Mouse (Mus musculus): ENCODE data around the gene Carm1. TPM values are rescaled to one million over a fixed set of nuclear protein-coding genes. Genes with fewer than 3 reads are reported as not detected.
A peak's percentile ranks its signal among the peaks of the same experiment; 100 is the strongest.
"Not testable (repeated sequence)": the region's sequence is repeated elsewhere in the genome, so short reads cannot be mapped to it uniquely, and the experiment has no call there.

The Carm1 gene
- polyA plus RNA-seq, 1 experiment from 2014 or later = 15.5 TPM

GRCm38 (mm10) chr9:21513466-21513865, 33.2 kb upstream of the Carm1 start:
- DNase-seq (no peak), ATAC-seq (ENCODE audit: low read depth) (no peak)
- 97% methylated on average over 4 of the region's 4 CpGs for WGBS (ENCODE audit: insufficient replicate concordance)
- H3K36me3 ChIP-seq = peaks cover 6% of the 10 kb centered on the region
- no peak overlapping the region for H3K9ac ChIP-seq
- H3K27me3 ChIP-seq = no peaks in the 10 kb centered on the region
- no peaks in the 10 kb centered on the region; the same call in 1 of the 2 replicates for H3K9me3 ChIP-seq (replicated peaks)
- peaks cover 36% of the 10 kb centered on the region for H3K4me1 ChIP-seq (replicated peaks)
- no peak overlapping the region for H3K27ac ChIP-seq
- no peak overlapping the region for H3K4me2 ChIP-seq
- H3K4me3 ChIP-seq (replicated peaks) = no peak overlapping the region

GRCm38 (mm10) chr9:21517947-21518495, 28.7 kb upstream of the Carm1 start:
- Histone ChIP-seq H3K27me3 (no peaks in the 10 kb centered on the region), H3K4me2 (no peak overlapping the region), H3K36me3 (no peaks in the 10 kb centered on the region), H3K4me1 (replicated peaks) (peaks cover 6% of the 10 kb centered on the region), H3K4me3 (replicated peaks) (no peak overlapping the region), H3K9ac (no peak overlapping the region), H3K27ac (no peak overlapping the region), H3K9me3 (replicated peaks) (no peaks in the 10 kb centered on the region; the same call in 1 of the 2 replicates)
- ATAC-seq (ENCODE audit: low read depth) (no peak), DNase-seq (no peak)
- WGBS (ENCODE audit: insufficient replicate concordance) = 65% methylated on average over 6 of the region's 6 CpGs

- H3K4me2 ChIP-seq; H3K9ac ChIP-seq; H3K9me3 ChIP-seq (replicated peaks); H3K27me3 ChIP-seq; ATAC-seq (ENCODE audit: low read depth); H3K27ac ChIP-seq; H3K4me1 ChIP-seq (replicated peaks); H3K4me3 ChIP-seq (replicated peaks); DNase-seq; H3K36me3 ChIP-seq: not testable (repeated sequence)
- 71% methylated on average over 6 of the region's 6 CpGs for WGBS (ENCODE audit: insufficient replicate concordance)
These were observed 28.0 kb upstream of the Carm1 start for GRCm38 (mm10) chr9:21518690-21519089.

GRCm38 (mm10) chr9:21525142-21525936, 21.4 kb upstream of the Carm1 start:
- Histone ChIP-seq H3K4me3 (replicated peaks) (no peak overlapping the region), H3K4me1 (replicated peaks) (peaks cover 18% of the 10 kb centered on the region), H3K27me3 (no peaks in the 10 kb centered on the region), H3K36me3 (no peaks in the 10 kb centered on the region), H3K9me3 (replicated peaks) (no peaks in the 10 kb centered on the region), H3K27ac (peak overlapping the region; percentile 37), H3K9ac (no peak overlapping the region), H3K4me2 (no peak overlapping the region)
- no peak for ATAC-seq (ENCODE audit: low read depth)
- WGBS (ENCODE audit: insufficient replicate concordance) = 33% methylated on average over 7 of the region's 7 CpGs
- no peak for DNase-seq

GRCm38 (mm10) chr9:21525937-21526633, 20.6 kb upstream of the Carm1 start, which contains the start of gene AB124611:
Gene AB124611 (plus strand): TSS chr9:21526176.
- Histone ChIP-seq H3K27ac (peak within 1 kb of the TSS; percentile 37), H3K4me1 (replicated peaks) (peaks cover 18% of the 10 kb centered on the region), H3K27me3 (no peaks in the 10 kb centered on the region), H3K36me3 (no peaks in the 10 kb centered on the region), H3K4me3 (replicated peaks) (peak within 1 kb of the TSS; percentile 6), H3K9me3 (replicated peaks) (no peaks in the 10 kb centered on the region), H3K4me2 (0 out of 2 replicates have a peak within 1 kb of the TSS, but pooled peaks have one; percentile 5), H3K9ac (no peak within 1 kb of the TSS)
- ATAC-seq (ENCODE audit: low read depth) (peak; percentile 24; the same call in 1 of the 2 replicates), DNase-seq (no peak)
- WGBS (ENCODE audit: insufficient replicate concordance) = 42% methylated on average over 14 of the region's 14 CpGs

- H3K9ac ChIP-seq = no peak overlapping the region
- DNase-seq (no peak), ATAC-seq (ENCODE audit: low read depth) (no peak)
- 0 out of 2 replicates have a peak overlapping the region, but pooled peaks have one; percentile 5 for H3K4me2 ChIP-seq
- H3K27ac ChIP-seq = 0 out of 2 replicates have a peak overlapping the region, but pooled peaks have one; percentile 16
- WGBS (ENCODE audit: insufficient replicate concordance) = 38% methylated on average over 3 of the region's 3 CpGs
- no peaks in the 10 kb centered on the region for H3K9me3 ChIP-seq (replicated peaks)
- no peaks in the 10 kb centered on the region for H3K27me3 ChIP-seq
- H3K4me1 ChIP-seq (replicated peaks) = peaks cover 18% of the 10 kb centered on the region
- H3K4me3 ChIP-seq (replicated peaks) = peak overlapping the region; percentile 6; the same call in 1 of the 2 replicates
- no peaks in the 10 kb centered on the region for H3K36me3 ChIP-seq
These were observed 20.1 kb upstream of the Carm1 start for GRCm38 (mm10) chr9:21526634-21526944.

GRCm38 (mm10) chr9:21527100-21527801, 19.4 kb upstream of the Carm1 start:
- H3K27ac ChIP-seq = no peak overlapping the region
- H3K4me2 ChIP-seq = 0 out of 2 replicates have a peak overlapping the region, but pooled peaks have one; percentile 12
- H3K27me3 ChIP-seq = no peaks in the 10 kb centered on the region
- H3K36me3 ChIP-seq = no peaks in the 10 kb centered on the region
- peaks cover 18% of the 10 kb centered on the region for H3K4me1 ChIP-seq (replicated peaks)
- 65% methylated on average over 2 of the region's 2 CpGs for WGBS (ENCODE audit: insufficient replicate concordance)
- ATAC-seq (ENCODE audit: low read depth) = no peak
- no peak overlapping the region for H3K9ac ChIP-seq
- no peaks in the 10 kb centered on the region for H3K9me3 ChIP-seq (replicated peaks)
- no peak overlapping the region for H3K4me3 ChIP-seq (replicated peaks)
- DNase-seq = no peak

GRCm38 (mm10) chr9:21527917-21528324, 18.8 kb upstream of the Carm1 start:
- Histone ChIP-seq H3K4me3 (replicated peaks) (no peak overlapping the region), H3K27ac (no peak overlapping the region), H3K4me2 (0 out of 2 replicates have a peak overlapping the region, but pooled peaks have one; percentile 12), H3K9ac (no peak overlapping the region), H3K27me3 (no peaks in the 10 kb centered on the region), H3K9me3 (replicated peaks) (no peaks in the 10 kb centered on the region), H3K36me3 (no peaks in the 10 kb centered on the region), H3K4me1 (replicated peaks) (peaks cover 18% of the 10 kb centered on the region)
- WGBS (ENCODE audit: insufficient replicate concordance) = 26% methylated on average over 1 of the region's 1 CpGs
- no peak for DNase-seq
- ATAC-seq (ENCODE audit: low read depth) = peak; percentile 26; the same call in 1 of the 2 replicates

- DNase-seq = no peak
- H3K9ac ChIP-seq = no peak overlapping the region
- no peaks in the 10 kb centered on the region for H3K9me3 ChIP-seq (replicated peaks)
- ATAC-seq (ENCODE audit: low read depth) = no peak
- WGBS (ENCODE audit: insufficient replicate concordance) = 67% methylated on average over 14 of the region's 14 CpGs
- no peak overlapping the region for H3K4me2 ChIP-seq
- H3K36me3 ChIP-seq = no peaks in the 10 kb centered on the region
- H3K4me1 ChIP-seq (replicated peaks) = peaks cover 25% of the 10 kb centered on the region
- H3K27me3 ChIP-seq = no peaks in the 10 kb centered on the region
- no peak overlapping the region for H3K27ac ChIP-seq
- H3K4me3 ChIP-seq (replicated peaks) = no peak overlapping the region
These were observed 10.2 kb upstream of the Carm1 start for GRCm38 (mm10) chr9:21536501-21536900.

GRCm38 (mm10) chr9:21537009-21537408, 9.7 kb upstream of the Carm1 start:
- no peak for ATAC-seq (ENCODE audit: low read depth)
- H3K4me2 ChIP-seq = no peak overlapping the region
- H3K27me3 ChIP-seq = no peaks in the 10 kb centered on the region
- H3K27ac ChIP-seq = no peak overlapping the region
- no peaks in the 10 kb centered on the region for H3K36me3 ChIP-seq
- no peak overlapping the region for H3K9ac ChIP-seq
- WGBS (ENCODE audit: insufficient replicate concordance) = 74% methylated on average over 4 of the region's 4 CpGs
- H3K4me3 ChIP-seq (replicated peaks) = no peak overlapping the region
- no peaks in the 10 kb centered on the region for H3K9me3 ChIP-seq (replicated peaks)
- no peak for DNase-seq
- peaks cover 25% of the 10 kb centered on the region for H3K4me1 ChIP-seq (replicated peaks)
